Mouse (Mus musculus) forebrain, embryonic 10.5 days (tissue): ENCODE measurements at regions not wholly inside any gene's neighbourhood (a gene's known extent, or its start where the extent isn't known, plus 50 kb on each side); places are given as distances from the start of the nearest gene placed in this dataset.
"Not testable (repeated sequence)": the region's sequence is repeated elsewhere in the genome, so short reads cannot be mapped to it uniquely, and the experiment has no call there.

ENCODE experiments used
- DNase-seq: peaks from one replicate; pipeline ENCODE4 v3.0.0-alpha.2; 2017; ENCODE audit warnings: low spot score; ENCODE audit errors: extremely low spot score
- H3K27ac ChIP-seq: fragments of 300-500 bp; sonication (generic); 2 replicates; pipeline ENCODE4 v1.5.1; 2016; ENCODE audit warnings: mild to moderate bottlenecking
- H3K27me3 ChIP-seq: fragments of 300-500 bp; sonication (generic); 2 replicates; pipeline ENCODE4 v1.6.1; 2016; ENCODE audit warnings: mild to moderate bottlenecking; ENCODE audit not compliant: poor library complexity, severe bottlenecking
- H3K36me3 ChIP-seq: fragments of 300-500 bp; sonication (generic); replicated peaks from 2 replicates; pipeline ENCODE4 v1.6.1; 2016; ENCODE audit warnings: mild to moderate bottlenecking, moderate library complexity
- H3K4me1 ChIP-seq: fragments of 300-500 bp; sonication (generic); 2 replicates; pipeline ENCODE4 v1.6.1; 2016
- H3K4me3 ChIP-seq: fragments of 300-500 bp; sonication (generic); 2 replicates; pipeline ENCODE4 v1.5.1; 2016; ENCODE audit warnings: mild to moderate bottlenecking, moderate library complexity
- H3K9me3 ChIP-seq: fragments of 300-500 bp; sonication (generic); 2 replicates; pipeline ENCODE4 v1.6.1; 2016; ENCODE audit warnings: mild to moderate bottlenecking, moderate library complexity
- WGBS: fragments of 180-500 bp; shearing (Covaris S2); methylation state at CpG from one replicate; pipeline ENCODE4 v1.1.7; 2016; 5-methylcytosine and 5-hydroxymethylcytosine counted together

DNA sequence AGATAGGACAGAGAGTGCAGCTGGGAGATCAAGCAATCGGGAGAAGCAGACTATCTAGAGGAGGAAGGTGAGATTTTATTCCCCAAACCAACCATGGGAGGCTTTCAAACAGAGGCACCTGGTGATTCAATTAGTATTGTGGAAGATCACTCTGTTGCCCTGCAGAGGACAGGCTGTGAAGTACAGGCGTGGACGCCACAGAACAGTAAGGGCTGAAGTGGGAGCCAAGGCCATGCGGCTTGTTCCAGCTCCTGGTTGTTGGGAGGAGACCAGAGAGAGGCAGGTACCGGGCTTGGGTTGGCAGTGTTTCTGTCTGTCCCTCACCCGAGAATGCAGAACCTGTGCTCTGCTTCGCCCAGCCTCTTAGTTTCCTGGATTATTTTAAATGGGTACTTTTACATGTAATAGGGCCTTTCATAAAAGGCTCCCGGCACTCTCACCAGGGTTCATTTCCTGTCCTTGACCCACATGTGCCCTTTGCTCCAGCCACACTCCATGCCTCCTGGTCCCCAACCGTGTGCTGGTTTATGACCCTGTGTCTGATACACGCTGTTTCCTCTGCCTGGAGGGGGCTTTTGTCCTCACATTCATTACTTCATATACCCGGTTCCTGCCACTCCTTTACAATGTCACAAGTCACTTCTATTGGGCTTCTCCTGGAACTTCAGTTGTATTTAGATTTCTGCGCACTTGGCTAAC is 58.3 kb downstream of the Vcpkmt start:
- no peak for DNase-seq
- Histone ChIP-seq H3K27me3 (no peaks in the 10 kb centered on the region), H3K36me3 (no peaks in the 10 kb centered on the region), H3K9me3 (no peaks in the 10 kb centered on the region), H3K4me1 (peaks cover 13% of the 10 kb centered on the region; the same call in 1 of the 2 replicates), H3K27ac (no peak overlapping the region), H3K4me3 (no peak overlapping the region)
- 74% methylated on average over 12 of the region's 12 CpGs for WGBS

DNA sequence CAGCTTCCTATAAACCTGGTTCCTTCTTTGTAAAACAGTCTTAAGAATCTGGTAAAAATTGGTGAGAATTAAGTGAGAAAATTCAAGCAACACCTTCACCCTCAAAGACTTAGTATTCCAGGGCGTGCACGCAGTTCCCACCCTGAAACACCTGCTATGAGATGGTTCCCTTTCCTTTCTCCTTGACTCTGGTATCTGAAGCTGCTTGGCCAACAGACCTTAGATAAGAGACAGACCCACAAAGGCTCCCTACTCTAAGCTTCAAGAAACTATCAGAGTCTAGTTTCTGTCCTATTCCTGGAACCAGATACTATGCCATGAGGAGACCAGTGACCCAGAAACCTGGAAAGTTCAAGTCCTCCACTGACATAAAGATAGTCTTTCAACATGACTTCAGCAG is 63.0 kb downstream of the Vcpkmt start:
- 94% methylated on average over 2 of the region's 2 CpGs for WGBS

DNA sequence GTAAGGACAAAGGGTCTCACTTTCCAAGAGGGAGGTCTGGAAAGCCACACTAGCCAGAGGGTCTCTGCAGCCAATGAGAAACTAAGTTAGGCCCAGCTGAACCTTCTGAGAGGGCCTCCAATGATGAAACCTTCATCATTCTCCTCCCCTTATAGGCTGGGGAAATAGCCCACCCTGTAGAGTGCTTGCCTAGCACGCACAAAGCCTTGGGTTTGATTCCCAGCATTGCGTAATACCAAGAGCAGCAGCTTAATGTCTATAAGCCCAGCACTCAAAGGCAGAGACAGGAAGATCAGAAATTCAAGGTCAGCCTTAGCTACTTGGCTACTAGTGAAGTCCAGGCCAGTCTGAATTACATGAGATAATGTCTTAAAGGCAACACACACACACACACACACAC is 63.8 kb downstream of the Vcpkmt start:
- no peak overlapping the region for H3K27ac ChIP-seq
- no peaks in the 10 kb centered on the region for H3K36me3 ChIP-seq
- no peaks in the 10 kb centered on the region for H3K9me3 ChIP-seq
- H3K27me3 ChIP-seq: no peaks in the 10 kb centered on the region
- WGBS: 89% methylated on average over 2 of the region's 2 CpGs
- no peaks in the 10 kb centered on the region for H3K4me1 ChIP-seq
- no peak overlapping the region for H3K4me3 ChIP-seq
- no peak for DNase-seq

More for the DNA sequence above, 63.0 kb downstream of the Vcpkmt start:
- Histone ChIP-seq H3K27ac (no peak overlapping the region), H3K4me1 (peaks cover 8% of the 10 kb centered on the region; the same call in 1 of the 2 replicates), H3K4me3 (no peak overlapping the region), H3K36me3 (no peaks in the 10 kb centered on the region), H3K9me3 (no peaks in the 10 kb centered on the region), H3K27me3 (no peaks in the 10 kb centered on the region)
- no peak for DNase-seq

GRCm38 (mm10) chr12:69517616-69518015 is 65.2 kb downstream of the Vcpkmt start:
- WGBS: 82% methylated on average over 3 of the region's 3 CpGs
- H3K9me3 ChIP-seq: no peaks in the 10 kb centered on the region
- H3K4me1 ChIP-seq: no peaks in the 10 kb centered on the region
- H3K36me3 ChIP-seq: no peaks in the 10 kb centered on the region
- DNase-seq: no peak
- no peak overlapping the region for H3K27ac ChIP-seq
- H3K27me3 ChIP-seq: no peaks in the 10 kb centered on the region
- H3K4me3 ChIP-seq: no peak overlapping the region

- Histone ChIP-seq H3K36me3 (no peaks in the 10 kb centered on the region), H3K4me1 (no peaks in the 10 kb centered on the region), H3K27me3 (no peaks in the 10 kb centered on the region), H3K9me3 (no peaks in the 10 kb centered on the region), H3K4me3 (no peak overlapping the region), H3K27ac (no peak overlapping the region)
- WGBS: 86% methylated on average over 10 of the region's 10 CpGs
- no peak for DNase-seq
These were observed 66.4 kb downstream of the Vcpkmt start for GRCm38 (mm10) chr12:69516314-69516916.

GRCm38 (mm10) chr12:69515850-69516249 is 67.0 kb downstream of the Vcpkmt start:
- H3K4me3 ChIP-seq: no peak overlapping the region
- no peaks in the 10 kb centered on the region for H3K36me3 ChIP-seq
- no peaks in the 10 kb centered on the region for H3K27me3 ChIP-seq
- H3K9me3 ChIP-seq: no peaks in the 10 kb centered on the region
- H3K4me1 ChIP-seq: peaks cover 1% of the 10 kb centered on the region; the same call in 1 of the 2 replicates
- DNase-seq: no peak
- no peak overlapping the region for H3K27ac ChIP-seq

GRCm38 (mm10) chr12:69515117-69515516 is 67.7 kb downstream of the Vcpkmt start:
- Histone ChIP-seq H3K9me3 (no peaks in the 10 kb centered on the region), H3K27me3 (no peaks in the 10 kb centered on the region), H3K27ac (no peak overlapping the region), H3K4me1 (peaks cover 5% of the 10 kb centered on the region; the same call in 1 of the 2 replicates), H3K36me3 (no peaks in the 10 kb centered on the region), H3K4me3 (no peak overlapping the region)
- DNase-seq: no peak
- 63% methylated on average over 9 of the region's 9 CpGs for WGBS

DNA sequence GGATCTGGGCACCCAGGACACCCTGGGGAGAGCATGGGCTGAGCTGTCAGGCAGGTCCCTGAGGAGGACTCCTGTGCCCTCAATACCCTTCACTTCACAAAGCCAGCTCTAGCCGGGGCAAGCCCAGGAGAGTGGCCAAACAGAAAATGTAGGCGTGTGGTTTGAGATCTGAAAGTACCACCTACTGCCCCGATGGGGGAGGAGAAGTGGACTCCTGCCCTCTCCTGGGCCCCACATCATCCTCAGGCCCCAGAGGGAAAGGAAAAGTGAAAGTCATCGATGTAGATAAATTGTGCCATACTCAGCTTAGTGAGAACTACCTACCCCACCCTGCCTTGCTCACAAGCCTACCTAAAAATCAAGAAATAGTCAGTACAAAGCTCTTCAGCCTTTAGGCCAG is 69.7 kb downstream of the Vcpkmt start:
- Histone ChIP-seq H3K4me3 (no peak overlapping the region), H3K36me3 (no peaks in the 10 kb centered on the region), H3K4me1 (peaks cover 5% of the 10 kb centered on the region; the same call in 1 of the 2 replicates), H3K9me3 (no peaks in the 10 kb centered on the region), H3K27ac (no peak overlapping the region), H3K27me3 (peaks cover 4% of the 10 kb centered on the region; the same call in 1 of the 2 replicates)
- 79% methylated on average over 4 of the region's 4 CpGs for WGBS
- DNase-seq: no peak

GRCm38 (mm10) chr12:69510736-69511135 is 72.1 kb downstream of the Vcpkmt start:
- peaks cover 5% of the 10 kb centered on the region; the same call in 1 of the 2 replicates for H3K4me1 ChIP-seq
- no peaks in the 10 kb centered on the region for H3K36me3 ChIP-seq
- H3K9me3 ChIP-seq: no peaks in the 10 kb centered on the region
- peaks cover 4% of the 10 kb centered on the region; the same call in 1 of the 2 replicates for H3K27me3 ChIP-seq
- no peak overlapping the region for H3K27ac ChIP-seq
- 56% methylated on average over 4 of the region's 4 CpGs for WGBS
- DNase-seq: no peak
- H3K4me3 ChIP-seq: no peak overlapping the region

DNA sequence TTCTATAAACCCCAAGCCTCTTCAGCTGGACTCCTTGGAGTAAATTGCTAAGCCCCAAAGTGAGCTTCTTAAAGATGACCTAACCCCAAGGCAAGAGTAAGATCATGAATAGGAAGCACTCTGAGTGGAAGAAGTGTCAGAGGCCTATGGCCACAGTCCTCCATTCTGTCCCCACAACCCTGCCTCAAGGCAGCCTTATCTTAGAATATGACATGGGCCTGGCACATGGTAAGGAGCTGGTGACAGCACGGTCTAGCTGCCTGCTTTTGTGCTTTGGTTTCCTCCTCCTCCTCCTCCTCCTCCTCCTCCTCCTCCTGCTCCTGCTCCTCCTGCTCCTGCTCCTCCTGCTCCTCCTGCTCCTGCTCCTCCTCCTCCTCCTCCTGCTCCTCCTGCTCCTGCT is 73.6 kb downstream of the Vcpkmt start:
- H3K9me3 ChIP-seq, H3K36me3 ChIP-seq, DNase-seq, H3K27me3 ChIP-seq, H3K4me3 ChIP-seq, H3K4me1 ChIP-seq, H3K27ac ChIP-seq: not testable (repeated sequence)
- 75% methylated on average over 1 of the region's 1 CpGs for WGBS

DNA sequence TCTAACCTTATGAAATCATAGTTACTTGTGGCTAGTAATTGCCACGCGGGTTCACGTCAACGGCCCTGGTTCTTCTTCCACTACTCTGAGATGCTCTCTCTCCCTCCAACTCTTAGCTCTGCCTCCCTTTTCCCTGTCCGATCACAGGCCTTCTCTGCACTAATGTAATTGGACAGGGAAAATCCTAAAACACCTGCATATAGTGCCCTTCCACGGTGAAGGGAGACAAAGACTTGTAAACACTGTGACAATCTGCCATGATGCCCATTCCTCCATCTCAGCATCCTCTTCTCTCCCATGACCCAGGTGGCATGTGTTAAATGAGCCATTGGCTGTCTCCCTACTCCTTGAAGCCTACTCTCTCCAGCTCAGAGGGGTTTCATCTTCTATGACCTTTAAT is 74.9 kb downstream of the Vcpkmt start:
- H3K4me1 ChIP-seq: peaks cover 6% of the 10 kb centered on the region
- 91% methylated on average over 6 of the region's 6 CpGs for WGBS
- no peak for DNase-seq
- no peak overlapping the region for H3K4me3 ChIP-seq
- H3K36me3 ChIP-seq: no peaks in the 10 kb centered on the region
- H3K27me3 ChIP-seq: peaks cover 4% of the 10 kb centered on the region; the same call in 1 of the 2 replicates
- no peak overlapping the region for H3K27ac ChIP-seq
- no peaks in the 10 kb centered on the region for H3K9me3 ChIP-seq

- no peak for DNase-seq
- peaks cover 4% of the 10 kb centered on the region; the same call in 1 of the 2 replicates for H3K27me3 ChIP-seq
- WGBS: 89% methylated on average over 3 of the region's 3 CpGs
- H3K4me1 ChIP-seq: peaks cover 12% of the 10 kb centered on the region
- no peak overlapping the region for H3K27ac ChIP-seq
- H3K4me3 ChIP-seq: no peak overlapping the region
- no peaks in the 10 kb centered on the region for H3K9me3 ChIP-seq
- no peaks in the 10 kb centered on the region for H3K36me3 ChIP-seq
These were observed 75.5 kb downstream of the Vcpkmt start for GRCm38 (mm10) chr12:69507333-69507732.

DNA sequence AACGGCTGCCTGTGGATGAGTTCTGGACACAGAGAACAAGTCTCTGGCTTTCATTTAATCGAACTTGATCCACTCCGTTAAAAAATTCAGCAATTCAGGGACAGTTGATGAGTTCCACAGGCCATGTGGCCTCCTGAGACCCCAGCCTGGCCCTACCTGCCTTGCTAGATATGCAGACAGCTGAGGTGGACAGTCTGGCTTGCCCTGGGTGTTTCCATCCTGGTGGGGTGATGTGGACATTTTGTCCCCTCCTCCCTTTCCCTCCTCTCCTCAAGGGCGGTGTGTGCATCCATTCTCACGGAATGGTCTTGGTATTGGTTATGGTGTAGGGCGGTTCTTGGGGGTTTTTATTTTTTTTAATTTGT is 80.1 kb downstream of the Vcpkmt start:
- DNase-seq: no peak
- Histone ChIP-seq H3K4me3 (no peak overlapping the region), H3K27me3 (no peaks in the 10 kb centered on the region), H3K36me3 (no peaks in the 10 kb centered on the region), H3K27ac (peak overlapping the region; percentile 74), H3K4me1 (peaks cover 26% of the 10 kb centered on the region), H3K9me3 (no peaks in the 10 kb centered on the region)
- 80% methylated on average over 6 of the region's 6 CpGs for WGBS
